Mouse (Mus musculus): ENCODE measurements around the gene 4930442H23Rik. TPM values are rescaled to one million over a fixed set of nuclear protein-coding genes. Genes with fewer than 3 reads are reported as not detected.

4930442H23Rik gene
- polyA plus RNA-seq, 1 experiment from 2014 or later, result 0.07 TPM

DNA sequence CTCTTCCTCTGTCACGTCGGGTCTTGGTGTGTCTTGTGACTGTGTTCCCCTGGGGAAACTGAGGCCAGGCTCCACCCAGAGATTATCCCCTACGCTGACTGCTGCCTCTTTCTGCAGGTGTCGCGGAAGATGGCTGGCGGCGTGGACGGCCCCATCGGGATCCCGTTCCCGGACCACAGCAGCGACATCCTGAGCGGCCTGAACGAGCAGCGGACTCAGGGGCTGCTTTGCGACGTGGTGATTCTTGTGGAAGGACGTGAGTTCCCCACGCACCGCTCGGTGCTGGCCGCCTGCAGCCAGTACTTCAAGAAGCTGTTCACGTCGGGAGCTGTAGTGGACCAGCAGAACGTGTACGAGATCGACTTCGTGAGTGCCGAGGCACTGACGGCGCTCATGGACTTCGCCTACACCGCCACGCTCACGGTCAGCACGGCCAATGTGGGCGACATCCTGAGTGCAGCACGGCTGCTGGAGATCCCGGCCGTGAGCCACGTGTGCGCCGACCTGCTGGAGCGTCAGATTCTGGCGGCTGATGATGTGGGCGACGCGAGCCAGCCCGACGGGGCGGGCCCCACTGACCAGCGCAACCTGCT, 39.7 kb downstream of the 4930442H23Rik start:
- H3K4me2 ChIP-seq, result no peak overlapping the region
- no peaks in the 10 kb centered on the region for H3K27me3 ChIP-seq
- H3K9ac ChIP-seq, result no peak overlapping the region
- no peaks in the 10 kb centered on the region for H3K9me3 ChIP-seq (replicated peaks)
- H3K4me3 ChIP-seq (replicated peaks), result no peak overlapping the region
- no peak for ATAC-seq (ENCODE audit: insufficient read depth)
- 93% methylated on average over 52 of the region's 52 CpGs for WGBS (ENCODE audit: insufficient replicate concordance)
- peaks cover 85% of the 10 kb centered on the region for H3K4me1 ChIP-seq (replicated peaks)
- peaks cover 92% of the 10 kb centered on the region for H3K36me3 ChIP-seq (replicated peaks)
- no peak overlapping the region for H3K27ac ChIP-seq (replicated peaks)

DNA sequence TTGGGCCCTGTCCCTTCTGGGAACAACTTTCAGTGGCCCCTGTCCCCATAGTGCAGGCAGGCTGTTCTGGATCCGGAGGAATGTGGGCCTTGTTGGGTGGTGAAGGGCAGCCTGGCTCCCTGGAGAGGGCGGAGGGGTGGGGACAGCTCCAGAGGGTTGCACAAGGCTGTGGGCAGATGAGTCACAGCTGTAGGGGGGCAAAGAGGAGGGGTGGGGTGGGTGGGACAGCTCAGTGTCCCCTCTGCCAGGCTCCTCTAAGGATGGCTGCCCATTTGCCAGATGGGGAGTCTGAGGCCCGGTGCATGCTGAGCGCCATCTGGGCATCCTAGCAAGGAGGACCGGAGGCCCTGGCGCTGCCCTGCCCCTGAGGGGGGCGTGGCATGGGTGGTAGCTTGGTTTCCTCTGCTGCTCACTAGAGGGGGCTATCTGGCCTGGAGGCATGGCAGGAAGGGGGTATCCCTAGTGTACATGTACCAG, 40.5 kb downstream of the 4930442H23Rik start:
- Histone ChIP-seq H3K9me3 (replicated peaks) (no peaks in the 10 kb centered on the region), H3K9ac (no peak overlapping the region), H3K4me1 (replicated peaks) (peaks cover 93% of the 10 kb centered on the region), H3K4me3 (replicated peaks) (no peak overlapping the region), H3K4me2 (0 out of 2 replicates have a peak overlapping the region, but pooled peaks have one; percentile 92), H3K36me3 (replicated peaks) (peaks cover 84% of the 10 kb centered on the region), H3K27me3 (no peaks in the 10 kb centered on the region), H3K27ac (replicated peaks) (no peak overlapping the region; the same call in 1 of the 2 replicates)
- 79% methylated on average over 7 of the region's 7 CpGs for WGBS (ENCODE audit: insufficient replicate concordance)
- no peak for ATAC-seq (ENCODE audit: insufficient read depth)

DNA sequence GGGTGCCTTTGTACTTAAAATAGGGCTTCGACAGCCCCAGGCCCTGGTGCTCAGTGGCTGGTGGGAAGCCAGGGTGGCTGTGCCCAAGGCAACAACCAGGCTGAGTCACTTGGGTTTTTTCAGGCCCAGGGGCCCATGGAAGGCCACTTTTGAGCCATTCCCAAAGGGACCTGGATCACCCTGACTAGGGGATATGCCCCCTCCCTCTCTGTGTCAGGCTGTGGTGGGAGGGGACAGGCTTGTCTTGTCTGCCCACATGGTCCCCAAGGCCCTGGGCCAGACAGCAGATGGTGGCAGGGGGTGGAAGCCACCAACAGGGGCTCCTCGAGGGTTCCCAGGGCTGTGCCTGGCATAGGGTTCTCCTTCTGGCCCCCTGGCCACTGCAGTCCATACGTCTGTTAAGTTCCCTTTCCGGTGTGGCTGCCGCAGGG, 41.1 kb downstream of the 4930442H23Rik start:
- 55% methylated on average over 5 of the region's 5 CpGs for WGBS (ENCODE audit: insufficient replicate concordance)
- peak overlapping the region; percentile 92; the same call in 1 of the 2 replicates for H3K4me2 ChIP-seq
- peaks cover 78% of the 10 kb centered on the region for H3K36me3 ChIP-seq (replicated peaks)
- H3K9ac ChIP-seq, result peak overlapping the region; percentile 11; the same call in 1 of the 2 replicates
- 0 out of 2 replicates have a peak overlapping the region, but pooled peaks have one; percentile 5 for H3K4me3 ChIP-seq (replicated peaks)
- no peaks in the 10 kb centered on the region for H3K27me3 ChIP-seq
- ATAC-seq (ENCODE audit: insufficient read depth), result no peak
- no peaks in the 10 kb centered on the region for H3K9me3 ChIP-seq (replicated peaks)
- peaks cover 91% of the 10 kb centered on the region for H3K4me1 ChIP-seq (replicated peaks)
- H3K27ac ChIP-seq (replicated peaks), result peak overlapping the region; percentile 88; the same call in 1 of the 2 replicates

DNA sequence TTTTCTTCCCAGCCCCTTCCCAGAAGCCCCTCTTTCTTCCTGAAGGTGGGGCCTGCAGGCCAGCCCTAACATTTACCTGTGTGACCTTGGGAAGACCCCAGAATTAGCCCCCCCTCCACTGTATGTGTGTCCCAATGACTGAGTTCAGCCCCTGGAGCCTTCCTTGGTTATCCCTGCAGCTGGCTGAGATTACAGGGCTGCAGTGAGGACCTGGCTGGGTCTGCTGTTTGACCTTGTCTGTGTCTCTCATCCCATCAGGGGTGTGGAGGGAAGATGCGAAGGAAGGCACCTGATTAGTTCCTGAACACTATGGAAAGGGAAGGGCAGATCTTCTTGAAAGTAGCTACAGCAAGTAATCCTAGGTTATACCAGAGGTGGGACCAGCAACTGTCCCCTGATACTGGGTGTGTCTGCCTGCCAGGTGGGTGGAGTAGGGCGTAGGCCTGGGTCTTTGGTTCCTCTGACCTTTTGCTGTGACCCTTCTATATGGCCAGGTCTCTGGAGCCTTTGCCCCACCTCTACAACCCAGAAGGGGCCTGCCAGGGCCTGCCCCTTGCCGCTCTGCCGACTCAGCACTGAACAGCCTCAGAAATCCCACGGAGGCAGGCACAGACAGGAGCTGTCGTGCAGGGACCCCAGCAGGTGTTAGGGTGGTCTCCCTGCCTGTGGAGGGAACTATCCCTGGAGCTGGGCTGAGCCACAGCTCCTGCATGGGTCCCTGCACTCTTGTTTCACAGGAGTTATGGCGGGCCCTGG, 42.0 kb downstream of the 4930442H23Rik start:
- no peak for ATAC-seq (ENCODE audit: insufficient read depth)
- H3K4me1 ChIP-seq (replicated peaks), result peaks cover 85% of the 10 kb centered on the region
- no peaks in the 10 kb centered on the region for H3K27me3 ChIP-seq
- H3K4me3 ChIP-seq (replicated peaks), result peak overlapping the region; percentile 86
- peak overlapping the region; percentile 92 for H3K4me2 ChIP-seq
- peaks cover 69% of the 10 kb centered on the region for H3K36me3 ChIP-seq (replicated peaks)
- H3K27ac ChIP-seq (replicated peaks), result peak overlapping the region; percentile 88
- 70% methylated on average over 7 of the region's 7 CpGs for WGBS (ENCODE audit: insufficient replicate concordance)
- H3K9ac ChIP-seq, result peak overlapping the region; percentile 84
- H3K9me3 ChIP-seq (replicated peaks), result no peaks in the 10 kb centered on the region

DNA sequence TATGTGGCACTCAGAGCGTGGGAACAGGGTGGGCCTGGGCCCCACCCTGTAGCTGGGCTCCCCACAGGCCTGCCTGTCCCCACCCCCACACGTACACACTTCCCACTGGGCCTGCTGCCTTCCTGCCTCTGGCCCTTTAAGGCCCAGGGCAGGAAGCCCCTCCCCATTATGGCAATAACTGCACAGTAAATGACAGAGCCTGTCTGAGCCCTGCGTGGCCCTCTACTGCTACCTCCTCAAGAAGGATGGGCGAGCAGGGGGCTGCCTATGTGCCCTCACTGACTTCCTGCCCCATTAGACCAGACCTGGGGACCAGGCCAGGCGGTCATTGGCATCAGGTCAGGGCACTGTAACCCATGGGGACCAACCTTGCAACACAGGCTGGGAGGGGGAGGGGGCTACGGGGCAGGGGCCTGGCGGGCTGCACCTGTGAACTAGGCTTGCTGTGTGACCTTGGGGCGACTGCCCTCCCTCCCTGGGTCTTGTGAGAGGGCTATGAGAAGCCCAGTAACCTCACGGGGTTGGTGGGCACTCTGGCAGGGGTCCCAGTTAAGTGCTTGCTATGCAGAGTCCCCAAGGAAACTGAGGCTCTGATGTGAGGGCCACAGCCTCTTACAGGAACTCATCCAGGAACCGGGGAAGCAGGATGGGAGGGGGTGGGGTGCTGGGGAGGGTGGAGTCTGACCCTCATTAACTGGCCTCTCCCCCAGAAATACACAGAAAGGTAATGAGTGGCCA, 42.8 kb downstream of the 4930442H23Rik start:
- no peak for ATAC-seq (ENCODE audit: insufficient read depth)
- peaks cover 61% of the 10 kb centered on the region for H3K36me3 ChIP-seq (replicated peaks)
- H3K4me3 ChIP-seq (replicated peaks), result peak overlapping the region; percentile 86
- peak overlapping the region; percentile 88 for H3K27ac ChIP-seq (replicated peaks)
- H3K9me3 ChIP-seq (replicated peaks), result no peaks in the 10 kb centered on the region
- H3K27me3 ChIP-seq, result no peaks in the 10 kb centered on the region
- 42% methylated on average over 10 of the region's 10 CpGs for WGBS (ENCODE audit: insufficient replicate concordance)
- peaks cover 78% of the 10 kb centered on the region for H3K4me1 ChIP-seq (replicated peaks)
- peak overlapping the region; percentile 84 for H3K9ac ChIP-seq
- peak overlapping the region; percentile 92 for H3K4me2 ChIP-seq

DNA sequence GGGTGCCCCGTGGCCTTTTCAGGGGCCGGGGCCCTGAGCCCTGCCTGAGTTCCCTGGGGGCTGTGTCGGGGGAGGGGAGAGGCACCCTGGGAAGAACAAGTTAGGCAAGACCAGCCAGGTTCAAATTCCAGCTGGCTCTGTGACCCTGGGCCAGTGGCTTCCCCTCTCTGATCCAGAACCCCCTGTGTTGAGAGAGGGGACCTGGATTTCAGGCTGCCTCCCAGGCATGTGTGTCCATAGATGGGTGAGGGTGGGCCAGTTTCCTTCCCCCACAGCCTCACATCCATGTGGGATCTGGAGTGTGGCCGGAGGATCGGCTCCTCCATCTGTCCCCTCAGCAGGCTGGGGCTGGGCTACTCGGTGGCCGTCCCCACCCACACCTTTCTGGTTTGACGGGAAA, 43.6 kb downstream of the 4930442H23Rik start:
- peak overlapping the region; percentile 86 for H3K4me3 ChIP-seq (replicated peaks)
- WGBS (ENCODE audit: insufficient replicate concordance), result 31% methylated on average over 8 of the region's 8 CpGs
- peak overlapping the region; percentile 84 for H3K9ac ChIP-seq
- H3K4me1 ChIP-seq (replicated peaks), result peaks cover 78% of the 10 kb centered on the region
- H3K9me3 ChIP-seq (replicated peaks), result no peaks in the 10 kb centered on the region
- H3K36me3 ChIP-seq (replicated peaks), result peaks cover 52% of the 10 kb centered on the region
- no peak for ATAC-seq (ENCODE audit: insufficient read depth)
- peak overlapping the region; percentile 92 for H3K4me2 ChIP-seq
- H3K27ac ChIP-seq (replicated peaks), result peak overlapping the region; percentile 88
- no peaks in the 10 kb centered on the region for H3K27me3 ChIP-seq

DNA sequence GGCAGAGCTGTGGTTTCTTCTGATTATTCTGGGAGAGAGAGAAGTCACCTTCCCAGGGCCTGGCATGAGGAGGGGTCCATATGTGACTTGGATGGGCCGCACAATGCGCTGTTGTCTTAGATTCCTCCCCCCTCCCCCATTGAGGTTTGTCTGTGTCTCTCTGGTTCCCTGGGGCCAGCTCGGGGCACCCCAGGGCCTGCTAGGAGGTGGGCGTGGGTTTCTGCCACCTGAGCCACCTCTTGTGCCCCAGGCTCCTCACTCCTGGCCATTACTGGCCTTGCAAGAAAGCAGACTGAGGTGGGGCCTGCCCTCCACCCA, 44.2 kb downstream of the 4930442H23Rik start:
- Histone ChIP-seq H3K4me2 (peak overlapping the region; percentile 92), H3K36me3 (replicated peaks) (peaks cover 47% of the 10 kb centered on the region), H3K9me3 (replicated peaks) (no peaks in the 10 kb centered on the region), H3K27ac (replicated peaks) (peak overlapping the region; percentile 88), H3K27me3 (no peaks in the 10 kb centered on the region), H3K9ac (peak overlapping the region; percentile 84), H3K4me1 (replicated peaks) (peaks cover 78% of the 10 kb centered on the region), H3K4me3 (replicated peaks) (peak overlapping the region; percentile 86)
- no peak for ATAC-seq (ENCODE audit: insufficient read depth)
- WGBS (ENCODE audit: insufficient replicate concordance), result 53% methylated on average over 4 of the region's 4 CpGs

DNA sequence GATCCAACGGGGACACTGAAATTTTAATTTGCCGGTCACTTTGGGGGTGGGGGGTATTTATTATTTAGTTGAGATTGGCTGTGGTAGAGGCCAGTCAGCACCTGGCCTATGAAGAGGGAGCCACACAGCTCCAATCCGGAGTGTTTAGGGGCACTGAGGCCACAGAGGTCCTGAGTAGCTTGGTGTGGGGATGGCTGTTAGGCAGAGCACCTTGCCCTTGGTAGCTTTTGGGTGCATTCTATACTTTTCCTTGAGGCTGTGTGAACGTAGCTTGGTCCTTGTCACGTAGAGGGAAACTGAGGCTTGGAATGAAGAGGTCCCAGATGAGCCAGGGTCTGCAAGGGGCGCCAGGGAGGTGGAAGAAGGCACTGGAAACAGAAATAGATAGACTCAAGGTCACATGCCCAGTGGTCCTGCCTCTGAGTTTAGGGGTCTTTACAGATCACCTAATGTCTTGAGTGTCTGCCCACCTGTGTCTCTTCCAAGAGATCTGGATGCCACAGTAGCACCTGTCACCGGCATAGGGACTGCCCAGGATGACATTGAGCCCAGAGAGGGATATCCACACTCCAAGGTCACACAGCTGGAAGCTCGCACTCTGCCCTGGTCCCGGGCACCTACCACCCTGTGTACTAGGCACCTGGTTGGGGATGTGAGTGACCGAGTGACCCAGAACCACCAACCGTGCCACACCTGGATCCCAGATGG, 44.7 kb downstream of the 4930442H23Rik start:
- Histone ChIP-seq H3K27me3 (no peaks in the 10 kb centered on the region), H3K4me1 (replicated peaks) (peaks cover 78% of the 10 kb centered on the region), H3K4me3 (replicated peaks) (peak overlapping the region; percentile 86), H3K9ac (peak overlapping the region; percentile 84), H3K27ac (replicated peaks) (peak overlapping the region; percentile 88), H3K36me3 (replicated peaks) (peaks cover 42% of the 10 kb centered on the region), H3K4me2 (peak overlapping the region; percentile 92), H3K9me3 (replicated peaks) (no peaks in the 10 kb centered on the region)
- ATAC-seq (ENCODE audit: insufficient read depth), result no peak
- 46% methylated on average over 11 of the region's 11 CpGs for WGBS (ENCODE audit: insufficient replicate concordance)

DNA sequence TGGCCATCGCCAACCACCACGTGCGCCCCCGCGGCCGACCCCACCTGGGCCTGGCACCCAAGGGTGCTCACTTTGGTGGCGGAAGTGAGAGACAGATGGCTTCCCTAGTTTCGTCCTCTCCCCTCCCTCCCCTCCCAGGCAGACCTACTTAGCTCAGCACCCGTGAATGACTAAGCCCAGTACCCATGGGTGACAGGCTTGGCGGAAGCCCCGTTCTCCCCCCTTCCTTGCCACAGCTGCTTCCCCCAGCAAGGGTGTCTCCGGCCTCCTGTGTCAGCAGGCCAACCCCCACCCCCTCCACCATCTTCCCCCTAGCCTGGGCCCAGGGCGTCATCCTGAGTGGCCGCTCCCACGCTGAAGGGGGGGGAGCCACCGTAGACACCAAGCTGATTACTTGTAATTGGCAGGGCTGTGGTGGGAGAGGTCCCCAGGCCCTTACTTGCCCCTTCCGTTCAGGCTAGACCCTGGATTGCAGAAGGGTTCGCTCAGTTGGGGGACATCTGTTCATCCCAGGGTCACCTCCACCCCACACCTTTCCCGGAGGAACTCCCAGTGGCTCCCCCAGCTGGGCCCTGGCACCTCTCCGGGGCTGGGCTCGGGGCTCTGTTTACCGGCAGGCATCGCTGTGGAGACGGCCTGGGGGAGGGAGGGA, 45.4 kb downstream of the 4930442H23Rik start:
- 0% methylated on average over 24 of the region's 24 CpGs for WGBS (ENCODE audit: insufficient replicate concordance)
- no peaks in the 10 kb centered on the region for H3K9me3 ChIP-seq (replicated peaks)
- H3K27ac ChIP-seq (replicated peaks), result peak overlapping the region; percentile 88
- no peaks in the 10 kb centered on the region for H3K27me3 ChIP-seq
- H3K4me2 ChIP-seq, result peak overlapping the region; percentile 92
- ATAC-seq (ENCODE audit: insufficient read depth), result no peak
- H3K36me3 ChIP-seq (replicated peaks), result peaks cover 35% of the 10 kb centered on the region
- peak overlapping the region; percentile 86 for H3K4me3 ChIP-seq (replicated peaks)
- peaks cover 78% of the 10 kb centered on the region for H3K4me1 ChIP-seq (replicated peaks)
- H3K9ac ChIP-seq, result peak overlapping the region; percentile 84

Measured in liver, embryonic 15.5 days (tissue).